Mouse (Mus musculus): ENCODE measurements around the gene Lmcd1. TPM values are rescaled to one million over a fixed set of nuclear protein-coding genes. Genes with fewer than 3 reads are reported as not detected.

The Lmcd1 gene
- polyA plus RNA-seq, 1 experiment from 2014 or later: 0.45 TPM

DNA sequence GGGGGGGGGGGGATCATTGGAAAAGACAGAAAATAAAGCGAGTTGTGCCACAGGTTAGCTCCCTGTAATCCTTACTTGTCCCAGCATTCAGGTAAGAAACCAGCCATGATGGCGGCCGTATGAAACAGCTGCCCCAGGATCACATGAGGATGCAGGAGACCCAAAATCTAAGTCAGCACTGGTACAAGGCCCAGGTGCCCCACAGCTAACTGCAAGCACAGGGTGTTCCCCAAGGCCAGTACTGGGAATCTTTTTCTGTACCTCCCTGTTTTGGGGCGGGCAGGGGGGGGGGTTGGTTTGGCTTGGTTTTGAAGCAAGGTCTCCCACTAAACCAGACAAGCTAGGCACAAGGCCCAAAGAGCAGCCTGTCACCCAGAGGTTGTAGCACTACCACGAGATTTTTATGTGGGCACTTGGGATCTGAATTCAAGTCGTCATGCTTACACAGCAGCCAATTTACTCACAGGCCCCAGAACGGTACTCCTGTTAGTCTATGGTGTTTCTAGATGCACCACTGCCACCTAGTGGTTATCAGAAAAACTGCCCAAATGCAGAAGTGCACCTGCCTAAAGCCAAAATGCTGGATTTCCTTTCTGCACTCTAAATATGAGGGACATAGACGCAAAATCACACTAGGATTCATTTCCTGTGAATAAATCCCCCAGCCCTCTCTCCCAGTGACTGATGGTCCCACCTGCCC is 100.5 kb downstream of the Lmcd1 start:
- Histone ChIP-seq H3K36me3 (no peaks in the 10 kb centered on the region), H3K9me3 (replicated peaks) (no peaks in the 10 kb centered on the region), H3K4me1 (no peaks in the 10 kb centered on the region), H3K27me3 (replicated peaks) (no peaks in the 10 kb centered on the region), H3K4me2 (no peak overlapping the region), H3K27ac (no peak overlapping the region), H3K4me3 (no peak overlapping the region), H3K9ac (no peak overlapping the region)
- 31% methylated on average over 8 of the region's 8 CpGs for WGBS (ENCODE audit: insufficient replicate concordance)
- no peak for ATAC-seq

DNA sequence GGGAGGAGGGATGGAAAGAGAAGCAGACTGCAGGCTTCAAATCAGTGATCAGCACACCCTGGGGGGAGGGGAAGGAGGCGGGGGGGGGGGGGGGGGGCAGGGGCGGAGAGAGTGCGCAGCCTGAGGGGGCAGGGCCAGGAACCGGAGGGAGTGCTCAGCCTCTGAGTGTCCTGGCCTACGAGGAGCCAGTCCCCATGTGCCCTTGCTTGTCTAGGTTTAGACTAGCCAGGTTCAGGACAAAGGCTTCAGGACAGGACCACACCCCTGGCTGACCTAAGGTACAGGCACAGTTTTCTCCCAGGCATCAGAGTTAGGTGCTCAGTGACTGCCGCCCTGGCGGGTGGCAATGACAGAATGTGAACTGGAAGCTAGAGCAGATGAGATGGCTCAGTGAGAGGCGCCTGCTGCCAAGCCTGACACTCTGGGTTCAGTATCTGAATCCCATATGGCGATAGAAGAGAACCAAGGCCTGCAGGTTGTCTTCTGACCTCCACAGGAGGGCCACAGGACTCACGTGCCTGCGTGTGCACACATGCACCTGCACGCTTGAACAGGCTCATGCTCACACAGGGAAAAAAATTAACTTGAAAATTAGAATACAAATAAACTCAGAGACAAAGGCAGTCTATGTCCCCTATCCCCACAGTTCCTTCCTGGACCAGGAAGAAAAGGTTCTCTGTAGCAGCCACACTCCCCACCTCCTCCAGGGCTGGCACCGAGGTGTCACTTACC is 102.3 kb downstream of the Lmcd1 start:
- H3K4me2 ChIP-seq: no peak overlapping the region
- H3K9me3 ChIP-seq (replicated peaks): no peaks in the 10 kb centered on the region
- 59% methylated on average over 10 of the region's 13 CpGs for WGBS (ENCODE audit: insufficient replicate concordance)
- H3K4me1 ChIP-seq: no peaks in the 10 kb centered on the region
- no peaks in the 10 kb centered on the region for H3K36me3 ChIP-seq
- H3K9ac ChIP-seq: no peak overlapping the region
- H3K27me3 ChIP-seq (replicated peaks): no peaks in the 10 kb centered on the region
- no peak overlapping the region for H3K4me3 ChIP-seq
- H3K27ac ChIP-seq: no peak overlapping the region
- no peak for ATAC-seq

DNA sequence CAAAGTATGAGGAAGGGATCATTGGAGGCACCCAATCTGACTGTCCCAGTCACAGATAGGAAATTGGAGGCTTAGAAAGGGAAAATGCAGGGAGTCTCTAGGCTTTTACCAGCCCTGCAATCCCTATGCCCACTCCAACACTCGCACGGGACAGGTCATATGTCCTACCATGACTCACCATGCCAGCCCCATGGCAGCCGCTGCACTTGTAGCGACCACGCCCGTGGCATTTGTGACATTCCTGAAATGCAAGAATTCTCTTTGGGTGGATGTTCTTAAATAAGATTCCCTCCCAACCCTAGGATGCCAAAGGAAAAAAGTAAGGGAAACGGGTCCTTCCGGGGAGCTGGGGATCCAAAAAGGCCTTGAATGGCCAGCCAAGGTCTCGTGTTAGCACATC is 105.5 kb downstream of the Lmcd1 start:
- 75% methylated on average over 9 of the region's 9 CpGs for WGBS (ENCODE audit: insufficient replicate concordance)

More for the DNA sequence above, 105.5 kb downstream of the Lmcd1 start:
- Histone ChIP-seq H3K4me3 (no peak overlapping the region), H3K27ac (no peak overlapping the region), H3K9ac (no peak overlapping the region), H3K9me3 (replicated peaks) (no peaks in the 10 kb centered on the region), H3K4me2 (no peak overlapping the region), H3K27me3 (replicated peaks) (no peaks in the 10 kb centered on the region), H3K4me1 (no peaks in the 10 kb centered on the region), H3K36me3 (no peaks in the 10 kb centered on the region)
- ATAC-seq: no peak

Other genes starting within 250 kb of the Lmcd1 start
- 0.08 TPM in 1 of 2 replicates, not detected in the other for gene Ssu2, start 114.3 kb downstream of the Lmcd1 start, polyA plus RNA-seq (2016; fragmentation: Nextera tagmentation; extraction: Ambion mirVana)
- gene Cav3, start 185.7 kb downstream of the Lmcd1 start, polyA plus RNA-seq (2016; fragmentation: Nextera tagmentation; extraction: Ambion mirVana): 0.17 TPM in 1 of 2 replicates, not detected in the other
- gene Oxtr, start 216.2 kb downstream of the Lmcd1 start, polyA plus RNA-seq (2016; fragmentation: Nextera tagmentation; extraction: Ambion mirVana): not detected in 2 replicates